Mouse (Mus musculus) common myeloid progenitor, adult 5-6 weeks (primary cell): ENCODE measurements around the gene Prss27. TPM values are rescaled to one million over a fixed set of nuclear protein-coding genes. Genes with fewer than 3 reads are reported as not detected.

Source experiments
- total RNA-seq: library from RNA; stranded (forward); fragments of 200-1000, 187-1606 nt; gene quantifications from 2 replicates; pipeline ENCODE4 v1.2.3, GENCODE M21; 2017

Prss27 gene
- total RNA-seq, 1 experiment from 2014 or later = not detected

Other genes with a start within 250 kb of the Prss27 start
- 234 and 239 TPM in 2 replicates for gene Srrm2, start 247.6 kb upstream of the Prss27 start, total RNA-seq
- 96.2 and 130 TPM in 2 replicates for gene Elob, start 209.0 kb upstream of the Prss27 start, total RNA-seq
- not detected in 2 replicates for gene Prss33, start 202.1 kb upstream of the Prss27 start, total RNA-seq
- not detected in 2 replicates for gene Prss32, start 194.3 kb upstream of the Prss27 start, total RNA-seq
- gene Prss41, start 194.0 kb upstream of the Prss27 start, total RNA-seq = not detected in 2 replicates
- not detected in 2 replicates for gene Prss21, start 170.1 kb upstream of the Prss27 start, total RNA-seq
- not detected in 2 replicates for gene Dcpp1, start 157.3 kb upstream of the Prss27 start, total RNA-seq
- not detected in 2 replicates for gene Dcpp2, start 157.3 kb upstream of the Prss27 start, total RNA-seq
- not detected in 2 replicates for gene Dcpp3, start 120.7 kb upstream of the Prss27 start, total RNA-seq
- gene Sbp, start 96.5 kb upstream of the Prss27 start, total RNA-seq = not detected in 2 replicates
- gene Sbpl, start 82.9 kb upstream of the Prss27 start, total RNA-seq = not detected in 2 replicates
- not detected in 2 replicates for gene Prss30, start 57.6 kb upstream of the Prss27 start, total RNA-seq
- gene Prss22, start 40.0 kb upstream of the Prss27 start, total RNA-seq = not detected in 2 replicates
- 17.8 and 19.2 TPM in 2 replicates for gene Kctd5, start 35.3 kb downstream of the Prss27 start, total RNA-seq
- gene Pdpk1, start 112.8 kb downstream of the Prss27 start, total RNA-seq = 33.8 and 40.7 TPM in 2 replicates
- 22.5 and 23.0 TPM in 2 replicates for gene Amdhd2, start 125.6 kb downstream of the Prss27 start, total RNA-seq
- 81.5 and 89.8 TPM in 2 replicates for gene Atp6v0c, start 131.6 kb downstream of the Prss27 start, total RNA-seq
- 4.8 and 5.3 TPM in 2 replicates for gene Tbc1d24, start 167.4 kb downstream of the Prss27 start, total RNA-seq
- 0.10 and 0.50 TPM in 2 replicates for gene Ntn3, start 171.4 kb downstream of the Prss27 start, total RNA-seq
- gene Tedc2, start 182.7 kb downstream of the Prss27 start, total RNA-seq = 17.4 and 18.4 TPM in 2 replicates
- 29.1 and 30.8 TPM in 2 replicates for gene Ccnf, start 213.3 kb downstream of the Prss27 start, total RNA-seq